Comparison of ENCODE assay signal across 35 mouse cellular contexts in the genomic region with DNA sequence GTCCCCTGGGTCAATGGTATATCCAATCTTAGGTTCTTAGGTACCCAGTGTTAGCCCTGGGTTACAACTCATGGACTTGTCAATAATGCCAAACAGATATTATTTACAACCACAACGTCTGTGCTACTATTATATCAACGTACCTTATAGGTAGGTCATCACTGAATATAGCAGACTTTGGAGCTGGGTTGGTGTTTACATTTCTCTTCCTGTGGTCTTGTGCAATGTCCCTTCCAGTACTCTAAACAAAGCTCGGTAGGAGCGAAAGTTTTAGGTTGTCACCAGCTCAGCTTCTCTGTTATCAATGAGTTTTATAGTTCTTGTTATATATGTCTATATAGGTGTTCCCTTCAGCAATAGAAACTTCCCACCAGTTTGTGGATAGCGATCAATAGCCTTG.
"Had no signal": no experiment of that assay in that cellular context is flagged by ENCODE, and none has a peak within 500 bp of the region (broad histone marks: within the 10 kb centered on the region; RNA-seq: fewer than 3 reads in every experiment).

No protein-coding gene starts in this region.

- DNase-seq: heart, postnatal 10 days; heart, postnatal 14 days; heart, postnatal 36 days; heart, postnatal 4 days; kidney, adult 11 months; kidney, adult 18-20 months; kidney, adult 2 months; kidney, adult 8-10 months; kidney, adult 9 months; kidney, postnatal 10 days; kidney, postnatal 14 days; kidney, postnatal 25 days; kidney, postnatal 36 days; kidney, postnatal 4 days; layer of hippocampus, adult 9-11 months; layer of hippocampus, postnatal 36 days had no signal

- H3K27ac ChIP-seq: heart, embryonic 10.5 days; heart, embryonic 13.5 days; heart, embryonic 15.5 days; hindbrain, embryonic 10.5 days; hindbrain, embryonic 12.5 days; hindbrain, embryonic 13.5 days; hindbrain, embryonic 14.5 days; hindbrain, embryonic 15.5 days; hindbrain, postnatal 0 days; intestine, embryonic 15.5 days; kidney, embryonic 15.5 days; kidney, postnatal 0 days; layer of hippocampus, adult 2 months had no signal

- H3K9ac ChIP-seq: heart, embryonic 12.5 days; heart, embryonic 13.5 days; heart, embryonic 15.5 days; hindbrain, embryonic 12.5 days; hindbrain, embryonic 13.5 days; hindbrain, embryonic 14.5 days; hindbrain, embryonic 15.5 days; intestine, embryonic 15.5 days; kidney, embryonic 15.5 days had no signal

- ATAC-seq: hindbrain, embryonic 16.5 days; hindbrain, postnatal 0 days; inflammation-experienced regulatory T-cells, adult 6 months; intestine, embryonic 15.5 days; intestine, embryonic 16.5 days; intestine, postnatal 0 days had no signal

- H3K4me2 ChIP-seq: heart, embryonic 11.5 days; heart, embryonic 12.5 days; heart, embryonic 13.5 days; heart, embryonic 15.5 days; hindbrain, embryonic 12.5 days; hindbrain, embryonic 13.5 days; hindbrain, embryonic 14.5 days; hindbrain, embryonic 15.5 days; intestine, embryonic 15.5 days; kidney, embryonic 15.5 days had no signal

- H3K27me3 ChIP-seq: heart, embryonic 12.5 days; heart, embryonic 13.5 days; heart, embryonic 15.5 days; hindbrain, embryonic 12.5 days; hindbrain, embryonic 13.5 days; hindbrain, embryonic 15.5 days; intestine, embryonic 15.5 days; kidney, embryonic 15.5 days had no signal

- H3K9me3 ChIP-seq: heart, embryonic 10.5 days; heart, embryonic 12.5 days; heart, embryonic 13.5 days; heart, embryonic 15.5 days; hindbrain, embryonic 10.5 days; hindbrain, embryonic 12.5 days; hindbrain, embryonic 13.5 days; hindbrain, embryonic 15.5 days; intestine, embryonic 15.5 days; kidney, embryonic 15.5 days had no signal

- H3K36me3 ChIP-seq: heart, embryonic 10.5 days; heart, embryonic 12.5 days; heart, embryonic 13.5 days; heart, embryonic 15.5 days; hindbrain, embryonic 10.5 days; hindbrain, embryonic 12.5 days; hindbrain, embryonic 13.5 days; hindbrain, embryonic 15.5 days; intestine, embryonic 15.5 days; kidney, embryonic 15.5 days had no signal

- H3K4me3 ChIP-seq: heart, embryonic 10.5 days; heart, embryonic 12.5 days; heart, embryonic 13.5 days; heart, embryonic 15.5 days; hindbrain, embryonic 10.5 days; hindbrain, embryonic 12.5 days; hindbrain, embryonic 13.5 days; hindbrain, embryonic 15.5 days; intestine, embryonic 15.5 days; kidney, embryonic 15.5 days; layer of hippocampus, adult 2 months had no signal

- H3K4me1 ChIP-seq: heart, embryonic 10.5 days; heart, embryonic 12.5 days; heart, embryonic 13.5 days; heart, embryonic 15.5 days; hindbrain, embryonic 10.5 days; hindbrain, embryonic 12.5 days; hindbrain, embryonic 13.5 days; hindbrain, embryonic 15.5 days; intestine, embryonic 15.5 days; kidney, embryonic 15.5 days had no signal
